Mouse (Mus musculus) forebrain, embryonic 15.5 days (tissue): ENCODE results near the gene Zfp709. TPM values are rescaled to one million over a fixed set of nuclear protein-coding genes. Genes with fewer than 3 reads are reported as not detected.
"Not testable (repeated sequence)": the region's sequence is repeated elsewhere in the genome, so short reads cannot be mapped to it uniquely, and the experiment has no call there.

Experiments used
- ATAC-seq: fragments of 200-750 bp; cut with Nextera tagmentation; replicated peaks from 2 replicates; pipeline ENCODE4 v1.8.0; 2017; ENCODE audit warnings: mild to moderate bottlenecking, moderate TSS enrichment, moderate library complexity
- H3K27ac ChIP-seq: fragments of 300-500 bp; sonication (generic); replicated peaks from 2 replicates; pipeline ENCODE4 v1.5.1; 2015; ENCODE audit warnings: mild to moderate bottlenecking, inconsistent platforms
- H3K27me3 ChIP-seq: fragments of 300-500 bp; sonication (generic); 2 replicates; pipeline ENCODE4 v1.6.1; 2015; ENCODE audit warnings: inconsistent platforms
- H3K36me3 ChIP-seq: fragments of 300-500 bp; sonication (generic); 2 replicates; pipeline ENCODE4 v1.6.1; 2015; ENCODE audit warnings: mild to moderate bottlenecking, inconsistent platforms
- H3K4me1 ChIP-seq: fragments of 300-500 bp; sonication (generic); 2 replicates; pipeline ENCODE4 v1.6.1; 2015; ENCODE audit warnings: inconsistent platforms
- H3K4me2 ChIP-seq: fragments of 300-500 bp; sonication (generic); replicated peaks from 2 replicates; pipeline ENCODE4 v1.6.1; 2015; ENCODE audit warnings: mild to moderate bottlenecking, inconsistent platforms
- H3K4me3 ChIP-seq: fragments of 300-500 bp; sonication (generic); 2 replicates; pipeline ENCODE4 v1.5.1; 2015; ENCODE audit warnings: mild to moderate bottlenecking, inconsistent platforms
- H3K9ac ChIP-seq: fragments of 300-500 bp; sonication (generic); replicated peaks from 2 replicates; pipeline ENCODE4 v1.6.1; 2015; ENCODE audit warnings: mild to moderate bottlenecking, inconsistent platforms
- H3K9me3 ChIP-seq: fragments of 300-500 bp; sonication (generic); 2 replicates; pipeline ENCODE4 v1.6.1; 2016; ENCODE audit warnings: inconsistent platforms
- WGBS: fragments of 180-500 bp; shearing (Covaris S2); methylation state at CpG from one replicate; pipeline ENCODE4 v1.1.7; 2015; ENCODE audit warnings: mixed read lengths; 5-methylcytosine and 5-hydroxymethylcytosine counted together
- polyA plus RNA-seq: library from polyadenylated mRNA; unstranded; fragments of >200 nt; fragmentation: Nextera tagmentation; extraction: Ambion mirVana; gene quantifications from 2 replicates; pipeline ENCODE4 v1.2.1, GENCODE M21; 2015

Gene Zfp709
- polyA plus RNA-seq, 1 experiment from 2014 or later, result 8.3 TPM

DNA sequence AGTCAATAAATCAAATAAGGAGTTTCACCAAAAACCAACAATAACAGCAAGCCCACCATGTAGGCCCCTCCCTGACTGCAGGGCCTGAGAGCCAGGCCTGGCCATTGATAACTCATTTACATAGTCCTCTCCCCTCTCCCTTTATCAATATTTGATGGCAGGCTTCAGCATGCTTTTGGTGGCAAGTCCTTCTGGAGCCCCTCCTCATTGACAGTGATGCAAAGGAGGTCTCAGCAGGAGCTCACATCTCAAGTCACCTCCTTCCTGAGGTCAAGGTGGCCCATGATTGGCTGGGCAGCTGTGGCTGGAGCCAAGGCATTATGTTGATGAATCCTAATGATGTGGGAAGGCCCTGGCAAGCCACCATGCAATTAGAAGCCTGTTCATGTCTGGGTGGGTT is 19.8 kb upstream of the Zfp709 start:
- H3K27ac ChIP-seq, H3K4me3 ChIP-seq, H3K9ac ChIP-seq, H3K4me2 ChIP-seq, H3K9me3 ChIP-seq, H3K27me3 ChIP-seq, H3K4me1 ChIP-seq, ATAC-seq, H3K36me3 ChIP-seq: not testable (repeated sequence)

GRCm38 (mm10) chr8:71900666-71901065 is 18.8 kb downstream of the Zfp709 start:
- not testable (repeated sequence) for H3K4me3 ChIP-seq, H3K9me3 ChIP-seq, H3K4me1 ChIP-seq, H3K9ac ChIP-seq, ATAC-seq, H3K27ac ChIP-seq, H3K4me2 ChIP-seq, H3K27me3 ChIP-seq, H3K36me3 ChIP-seq
- WGBS, result 37% methylated on average over 11 of the region's 11 CpGs

GRCm38 (mm10) chr8:71903084-71903483 is 21.3 kb downstream of the Zfp709 start:
- not testable (repeated sequence) for H3K9me3 ChIP-seq, H3K36me3 ChIP-seq, H3K4me1 ChIP-seq, ATAC-seq, H3K27me3 ChIP-seq, H3K9ac ChIP-seq, H3K4me2 ChIP-seq, H3K27ac ChIP-seq, H3K4me3 ChIP-seq
- WGBS, result 81% methylated on average over 1 of the region's 1 CpGs

GRCm38 (mm10) chr8:71906809-71907208 is 25.0 kb downstream of the Zfp709 start:
- WGBS, result 100% methylated on average over 1 of the region's 1 CpGs
- no peak overlapping the region for H3K27ac ChIP-seq
- no peak overlapping the region for H3K4me2 ChIP-seq
- peaks cover 6% of the 10 kb centered on the region for H3K4me1 ChIP-seq
- no peaks in the 10 kb centered on the region for H3K36me3 ChIP-seq
- no peaks in the 10 kb centered on the region for H3K9me3 ChIP-seq
- no peaks in the 10 kb centered on the region for H3K27me3 ChIP-seq
- H3K4me3 ChIP-seq, result no peak overlapping the region
- no peak for ATAC-seq
- no peak overlapping the region for H3K9ac ChIP-seq

- H3K9me3 ChIP-seq, result no peaks in the 10 kb centered on the region
- H3K9ac ChIP-seq, result no peak overlapping the region
- peak overlapping the region; percentile 71 for H3K4me3 ChIP-seq
- WGBS, result 92% methylated on average over 5 of the region's 5 CpGs
- H3K4me1 ChIP-seq, result peaks cover 6% of the 10 kb centered on the region
- H3K36me3 ChIP-seq, result no peaks in the 10 kb centered on the region
- H3K27me3 ChIP-seq, result no peaks in the 10 kb centered on the region
- H3K4me2 ChIP-seq, result peak overlapping the region; percentile 54
- ATAC-seq, result no peak
- peak overlapping the region; percentile 98 for H3K27ac ChIP-seq
Observed at GRCm38 (mm10) chr8:71907798-71908257, 26.0 kb downstream of the Zfp709 start.

DNA sequence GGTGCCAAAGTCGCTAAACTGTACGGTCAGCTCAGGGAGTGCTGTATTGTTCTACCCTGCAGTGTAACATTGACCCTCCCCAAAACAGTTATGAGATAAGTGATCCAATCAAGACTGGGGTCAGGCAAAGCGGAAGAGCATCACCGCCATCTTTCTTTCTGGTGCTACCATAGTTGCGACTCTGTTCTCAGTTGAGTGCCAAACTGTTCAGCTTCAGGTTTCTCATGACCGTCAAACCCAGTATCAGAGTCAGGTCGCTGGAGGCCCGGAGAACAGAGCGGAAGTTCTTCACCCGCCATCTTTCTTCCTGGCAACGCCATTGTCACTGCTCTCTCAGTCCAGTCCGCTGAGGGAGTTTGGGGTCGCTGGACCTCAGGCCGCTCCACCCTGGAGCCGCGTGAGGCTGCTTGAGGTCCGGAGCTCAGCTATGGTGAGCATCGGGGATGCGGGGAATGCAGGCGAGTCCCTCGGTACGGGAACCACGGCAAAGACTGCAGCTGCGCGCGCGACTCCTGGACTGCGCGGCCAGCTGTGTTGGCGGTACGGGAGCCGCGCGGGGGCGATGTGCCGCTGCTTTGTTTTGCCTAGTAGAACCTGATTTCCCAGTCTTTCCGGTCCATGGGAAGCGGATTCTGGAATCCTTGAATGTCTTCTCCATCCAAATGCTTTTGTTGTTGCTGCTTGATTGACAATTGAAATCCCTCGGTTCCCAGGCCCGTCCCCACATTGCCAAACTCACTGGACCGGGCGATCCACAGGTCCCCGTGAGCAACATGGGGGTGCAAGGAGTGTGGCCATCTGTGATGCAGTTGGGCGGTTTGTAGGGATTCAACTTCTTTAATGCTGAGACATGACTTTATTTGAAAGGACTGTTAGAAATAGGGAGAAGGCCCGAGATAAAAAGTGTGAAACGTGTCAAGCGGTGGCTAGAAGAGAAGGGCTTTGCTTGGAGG is 26.8 kb downstream of the Zfp709 start, which contains the start of the genes Zfp882 and Zfp617:
Gene Zfp882 (plus strand): TSS at position 300 of the 953 bp plus-strand sequence.
Gene Zfp617 (plus strand): TSS at position 327 of the 953 bp plus-strand sequence.
- Histone ChIP-seq H3K27ac (peak within 1 kb of the TSS; percentile 98), H3K27me3 (no peaks in the 10 kb centered on the region), H3K4me1 (peaks cover 6% of the 10 kb centered on the region), H3K4me3 (peak within 1 kb of the TSS; percentile 71), H3K4me2 (peak within 1 kb of the TSS; percentile 54), H3K36me3 (peaks cover 3% of the 10 kb centered on the region), H3K9ac (peak within 1 kb of the TSS; percentile 91), H3K9me3 (no peaks in the 10 kb centered on the region)
- whole genome bisulfite sequencing, result 5% methylated on average over 47 of the region's 47 CpGs
- ATAC-seq, result peak; percentile 96

- Histone ChIP-seq H3K9ac (no peak overlapping the region), H3K27me3 (no peaks in the 10 kb centered on the region)
Observed at GRCm38 (mm10) chr8:71912286-71912685, 30.5 kb downstream of the Zfp709 start.

DNA sequence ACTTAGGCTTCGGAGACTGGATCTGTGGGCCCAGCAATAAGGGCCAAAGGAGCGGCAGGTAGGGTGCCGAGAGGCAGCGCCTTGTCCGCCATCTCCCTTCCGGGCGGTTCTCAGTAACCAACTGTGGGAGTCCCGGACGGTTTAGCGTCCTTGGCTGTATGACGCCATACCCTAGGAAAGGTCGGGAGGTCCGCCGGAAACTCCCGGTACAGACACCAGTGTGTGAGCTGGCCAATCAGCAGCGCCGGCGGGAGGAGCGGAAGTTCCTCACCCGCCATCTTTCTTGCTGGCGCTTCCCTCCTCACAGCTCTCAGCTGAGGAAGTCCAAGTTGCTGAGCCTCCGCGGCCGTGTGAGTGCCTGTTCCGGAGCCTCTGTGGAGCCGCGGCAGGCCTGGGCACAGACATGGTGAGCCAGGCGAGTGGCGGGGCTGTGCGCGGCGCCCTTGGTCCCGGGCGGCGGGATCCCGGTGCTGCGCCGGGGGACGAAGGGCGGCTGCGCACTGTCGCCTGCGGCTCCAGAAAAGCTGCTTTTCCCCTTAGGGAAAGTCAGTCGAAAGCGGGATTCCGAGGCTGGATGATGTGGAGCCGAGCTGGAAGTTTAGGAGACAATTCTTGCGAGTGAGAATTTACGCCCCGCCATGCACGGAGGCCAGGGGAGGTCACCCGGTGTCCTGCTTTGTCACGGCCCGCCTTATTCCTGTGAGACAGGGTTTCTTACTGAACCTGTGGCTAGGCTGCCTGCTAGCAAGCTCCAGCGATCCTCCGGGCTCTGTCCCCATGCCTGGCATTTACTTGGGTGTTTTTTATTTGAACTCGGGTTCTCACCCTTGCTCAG is 41.0 kb downstream of the Zfp709 start:
- Histone ChIP-seq H3K36me3 (peaks cover 8% of the 10 kb centered on the region; the same call in 1 of the 2 replicates), H3K4me2 (peak overlapping the region; percentile 80), H3K9ac (peak overlapping the region; percentile 91), H3K4me1 (peaks cover 17% of the 10 kb centered on the region), H3K27me3 (no peaks in the 10 kb centered on the region), H3K27ac (peak overlapping the region; percentile 98), H3K9me3 (no peaks in the 10 kb centered on the region), H3K4me3 (peak overlapping the region; percentile 86)
- WGBS, result under 1% methylated on average over 57 of the region's 57 CpGs
- peak; percentile 99 for ATAC-seq

More at GRCm38 (mm10) chr8:71912286-71912685, 30.5 kb downstream of the Zfp709 start:
- Histone ChIP-seq H3K27ac (no peak overlapping the region), H3K4me2 (no peak overlapping the region), H3K9me3 (no peaks in the 10 kb centered on the region), H3K36me3 (peaks cover 37% of the 10 kb centered on the region), H3K4me3 (no peak overlapping the region), H3K4me1 (peaks cover 6% of the 10 kb centered on the region)
- WGBS, result 93% methylated on average over 2 of the region's 2 CpGs
- ATAC-seq, result no peak

DNA sequence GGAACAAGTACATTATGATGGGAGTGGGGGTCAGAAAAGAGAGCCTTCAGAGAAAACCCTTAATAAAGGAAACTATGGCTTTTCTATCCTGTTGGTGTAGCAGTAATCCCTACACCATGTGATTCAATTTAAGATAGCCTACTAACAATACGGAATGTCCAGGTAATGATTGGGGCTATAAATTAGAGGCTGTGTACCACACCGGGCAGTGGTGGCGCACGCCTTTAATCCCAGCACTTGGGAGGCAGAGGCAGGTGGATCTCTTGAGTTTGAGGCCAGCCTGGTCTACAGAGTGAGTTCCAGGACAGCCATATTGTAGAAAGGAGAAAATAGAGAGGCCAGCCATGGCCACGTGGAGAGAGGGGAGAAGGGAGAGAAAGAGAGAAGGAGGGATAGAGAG is 44.0 kb downstream of the Zfp709 start:
- H3K9me3 ChIP-seq, result no peaks in the 10 kb centered on the region
- no peak overlapping the region for H3K27ac ChIP-seq
- peaks cover 22% of the 10 kb centered on the region for H3K36me3 ChIP-seq
- H3K27me3 ChIP-seq, result no peaks in the 10 kb centered on the region
- ATAC-seq, result no peak
- no peak overlapping the region for H3K9ac ChIP-seq
- H3K4me2 ChIP-seq, result no peak overlapping the region
- H3K4me3 ChIP-seq, result no peak overlapping the region
- peaks cover 17% of the 10 kb centered on the region for H3K4me1 ChIP-seq
- WGBS, result 97% methylated on average over 5 of the region's 5 CpGs

DNA sequence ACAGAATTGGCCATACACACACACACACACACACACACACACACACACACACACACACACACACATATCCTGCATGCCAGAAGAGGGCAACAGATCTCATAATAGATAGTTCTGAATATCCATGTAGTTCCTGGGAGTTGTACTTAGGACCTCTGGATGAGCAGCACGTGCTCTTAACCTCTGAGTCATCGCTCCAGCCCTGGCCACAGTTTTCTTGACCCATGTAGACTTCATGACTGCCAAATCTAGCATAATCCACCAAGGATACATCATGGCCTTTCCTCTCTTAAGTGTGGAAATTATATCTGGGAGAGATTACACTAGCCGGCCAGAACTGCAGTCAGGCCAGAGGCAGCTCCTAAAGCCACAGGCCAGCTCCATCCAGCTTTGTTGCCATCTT is 44.7 kb downstream of the Zfp709 start:
- Histone ChIP-seq H3K4me2 (no peak overlapping the region), H3K9me3 (no peaks in the 10 kb centered on the region), H3K4me3 (no peak overlapping the region), H3K27me3 (no peaks in the 10 kb centered on the region), H3K36me3 (peaks cover 29% of the 10 kb centered on the region), H3K9ac (no peak overlapping the region), H3K4me1 (peaks cover 17% of the 10 kb centered on the region), H3K27ac (no peak overlapping the region)
- no peak for ATAC-seq
- 92% methylated on average over 3 of the region's 3 CpGs for WGBS

DNA sequence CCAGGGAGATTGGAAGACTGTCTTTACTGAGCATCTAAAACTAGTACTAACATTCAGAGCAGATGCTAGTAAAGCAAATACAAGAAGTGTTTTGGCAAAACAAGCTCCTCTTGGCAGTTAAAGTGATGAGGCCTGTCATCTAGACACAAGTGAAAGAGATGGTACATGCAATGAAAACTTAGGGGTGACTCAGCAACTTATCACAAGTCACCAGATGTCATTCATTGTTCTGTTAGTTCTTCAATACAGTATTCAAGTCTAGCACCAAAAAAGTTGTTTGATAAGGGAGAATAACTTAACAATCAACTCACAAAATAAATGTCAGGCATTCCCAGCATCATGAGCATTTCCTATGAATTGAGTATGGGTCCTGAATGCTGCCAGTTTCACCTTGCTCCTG is 46.0 kb downstream of the Zfp709 start:
- no peak overlapping the region for H3K27ac ChIP-seq
- ATAC-seq, result no peak
- no peak overlapping the region for H3K9ac ChIP-seq
- H3K4me2 ChIP-seq, result no peak overlapping the region
- no peaks in the 10 kb centered on the region for H3K9me3 ChIP-seq
- H3K4me3 ChIP-seq, result no peak overlapping the region
- H3K36me3 ChIP-seq, result peaks cover 33% of the 10 kb centered on the region
- H3K27me3 ChIP-seq, result no peaks in the 10 kb centered on the region
- peaks cover 13% of the 10 kb centered on the region for H3K4me1 ChIP-seq

- not testable (repeated sequence) for H3K27ac ChIP-seq, H3K9ac ChIP-seq, ATAC-seq, H3K4me3 ChIP-seq, H3K4me1 ChIP-seq, H3K27me3 ChIP-seq, H3K4me2 ChIP-seq, H3K9me3 ChIP-seq
- H3K36me3 ChIP-seq, result peaks cover 10% of the 10 kb centered on the region
- 88% methylated on average over 2 of the region's 2 CpGs for WGBS
Observed at GRCm38 (mm10) chr8:71938037-71938436, 56.2 kb downstream of the Zfp709 start.
